Mouse (Mus musculus) CD4-positive, CD25-positive, alpha-beta regulatory T cell, adult 4 months (primary cell): ENCODE data around the gene Usp7. TPM values are rescaled to one million over a fixed set of nuclear protein-coding genes. Genes with fewer than 3 reads are reported as not detected.

Source experiments
- ATAC-seq: one replicate; pipeline ENCODE4 v1.8.0; 2017
- polyA plus RNA-seq, 2 experiments: library from polyadenylated mRNA; unstranded; fragments of 100-300 nt; shearing (Covaris generic); gene quantifications; one replicate each; pipeline ENCODE4 v1.2.1; 2017

The Usp7 gene
- polyA plus RNA-seq, 2 experiments from 2014 or later = 39.2 to 51.8 TPM

DNA sequence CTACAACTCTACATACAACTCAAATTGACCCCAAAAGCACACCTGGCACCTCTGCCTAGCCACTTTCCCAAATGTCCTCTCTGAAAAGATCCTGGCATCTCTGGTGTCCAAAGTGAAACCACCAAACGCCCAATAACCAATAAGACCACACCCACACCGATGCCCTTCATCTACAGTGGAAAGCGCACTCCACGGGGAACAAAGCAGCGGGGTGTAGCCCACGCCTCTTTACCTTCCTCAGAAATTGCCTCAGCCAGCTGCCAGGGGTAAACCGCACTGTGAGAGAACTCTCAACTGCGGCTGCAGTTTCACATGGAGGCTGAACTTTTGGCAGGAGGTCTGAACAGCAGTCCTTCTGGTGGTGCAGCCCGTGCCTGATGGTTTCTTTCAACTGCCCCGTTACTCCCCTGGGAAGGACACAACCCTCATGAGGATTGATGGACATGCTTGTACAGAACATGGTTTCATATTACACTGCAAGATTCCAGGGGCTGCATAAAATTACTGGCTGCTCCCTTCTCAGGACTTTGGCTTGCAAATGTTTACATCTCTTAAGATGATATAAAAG lies 76.5 kb downstream of the Usp7 start:
- ATAC-seq = no peak

DNA sequence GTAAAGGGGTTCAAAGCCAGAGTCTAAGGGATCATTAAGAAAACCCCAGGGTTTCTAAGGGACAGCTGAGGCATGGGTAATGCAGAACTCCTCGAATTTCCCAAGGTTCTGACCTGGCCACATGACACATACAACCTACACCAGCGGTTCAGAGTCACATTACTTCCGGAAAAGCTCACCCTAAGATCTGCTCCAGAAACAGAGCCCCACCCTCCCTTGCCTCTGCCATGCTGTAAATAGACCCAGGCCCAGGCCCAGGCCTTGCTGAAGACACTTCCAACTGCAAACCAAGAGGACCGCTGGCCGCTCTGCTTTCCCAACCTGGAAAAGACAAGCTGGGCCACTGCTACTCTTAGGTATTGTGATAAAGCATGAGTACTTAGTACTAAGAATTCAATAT lies 77.3 kb downstream of the Usp7 start:
- no peak for ATAC-seq

DNA sequence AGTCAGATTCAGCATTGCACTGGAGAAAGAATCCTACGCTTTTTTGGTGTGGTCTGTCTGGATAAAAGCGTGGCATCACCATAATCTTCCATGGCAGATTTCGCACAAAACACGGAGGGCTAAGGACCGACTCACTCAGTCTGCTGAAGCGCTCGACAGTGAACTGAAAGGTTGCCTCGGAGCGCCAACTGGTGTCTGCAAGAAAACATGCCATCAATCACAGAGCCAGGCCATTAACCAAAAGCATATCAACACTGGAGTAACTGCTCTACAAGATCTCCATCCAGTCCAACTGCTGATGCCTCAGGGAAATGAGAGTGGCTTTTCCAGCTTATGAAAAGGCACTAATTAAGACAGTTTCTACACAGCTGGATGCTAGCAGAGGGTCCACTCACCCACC lies 80.1 kb downstream of the Usp7 start:
- no peak for ATAC-seq

DNA sequence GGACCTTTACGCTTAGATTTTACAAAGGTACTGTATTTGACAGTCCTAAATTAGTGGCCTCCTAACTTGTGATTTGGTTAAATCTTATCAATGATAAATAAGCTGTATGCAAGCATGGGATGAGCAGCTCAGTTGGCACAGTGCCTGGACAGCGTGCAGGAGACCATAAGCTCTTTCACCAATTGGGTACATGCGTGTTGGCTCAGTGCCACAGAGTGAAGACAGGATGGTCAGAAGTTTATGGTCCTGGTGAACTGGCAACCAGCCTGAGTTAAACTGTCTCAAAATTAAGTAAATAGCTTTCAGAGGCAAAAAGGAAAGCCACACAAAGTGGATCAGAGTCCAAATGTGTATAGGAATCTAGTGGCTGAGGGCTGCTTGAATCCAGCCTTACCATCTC lies 91.5 kb downstream of the Usp7 start:
- no peak for ATAC-seq

DNA sequence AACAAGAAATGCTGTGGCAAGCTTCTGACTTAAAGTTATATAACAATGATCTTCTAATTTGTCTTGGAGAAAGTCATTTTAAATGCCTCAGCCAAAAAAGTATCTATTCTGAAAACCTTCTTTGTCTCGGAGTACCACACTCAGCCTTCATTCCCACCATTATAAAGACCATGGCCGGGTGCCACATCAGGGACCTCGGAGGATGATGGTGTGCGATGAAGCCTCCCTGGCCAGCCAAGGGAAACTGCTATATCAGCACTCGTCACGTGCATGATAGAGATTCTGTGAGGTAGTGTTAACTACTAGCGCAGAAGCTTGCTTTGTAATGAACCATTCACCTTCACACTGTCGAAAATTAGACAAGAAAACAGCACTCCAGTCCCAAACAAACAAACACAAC lies 92.6 kb downstream of the Usp7 start:
- no peak for ATAC-seq

DNA sequence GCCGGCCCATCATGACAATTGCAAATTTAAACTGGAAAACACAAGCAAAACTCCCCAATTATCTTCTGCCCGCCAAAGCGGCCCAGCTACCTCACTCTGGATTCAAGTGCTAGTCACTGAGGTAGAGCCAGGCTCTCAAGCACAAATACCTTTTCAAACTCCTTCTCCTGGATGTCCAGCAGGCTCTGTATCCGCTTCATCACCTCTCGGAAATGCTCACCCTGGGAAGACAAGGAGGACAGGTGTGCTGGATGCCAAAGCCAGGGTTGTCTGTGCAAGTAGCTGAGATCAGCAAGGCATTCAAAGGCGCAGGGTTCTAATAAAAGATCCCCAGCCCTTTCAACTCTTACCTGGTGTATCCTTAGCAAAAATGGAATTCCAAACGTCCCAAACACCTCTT lies 100.9 kb downstream of the Usp7 start:
- ATAC-seq = no peak

DNA sequence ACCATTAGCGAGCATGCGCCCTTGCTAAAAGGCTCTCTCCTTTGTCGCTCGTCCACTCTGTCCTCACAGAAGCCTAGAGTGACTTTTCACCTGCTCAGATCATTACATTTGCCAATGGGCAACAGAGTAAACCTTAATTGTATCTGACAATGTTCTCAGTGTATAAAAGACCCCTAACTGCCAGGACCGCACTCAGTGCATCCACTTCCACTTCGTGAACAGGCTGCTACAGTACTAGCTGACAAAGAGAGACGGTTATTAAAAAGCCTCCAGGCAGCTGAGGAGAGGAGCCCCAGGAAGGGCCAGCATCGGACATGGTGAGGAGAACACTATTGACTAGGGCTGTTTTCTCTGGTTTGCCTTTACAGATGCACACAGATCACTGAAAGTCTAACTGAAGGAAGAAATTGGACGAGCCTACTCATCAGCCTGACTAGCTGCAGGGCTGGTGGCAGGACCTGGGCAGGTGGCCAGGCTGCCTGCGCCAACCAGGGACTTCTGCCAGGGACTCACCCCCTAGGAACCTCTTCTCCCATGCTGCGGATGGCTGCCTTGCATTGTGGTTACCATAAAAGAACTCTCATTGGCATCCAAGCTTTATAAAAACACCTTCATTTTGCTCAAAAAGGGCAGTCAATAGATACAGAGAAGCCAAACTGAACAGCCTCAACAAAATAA lies 102.0 kb downstream of the Usp7 start:
- no peak for ATAC-seq

DNA sequence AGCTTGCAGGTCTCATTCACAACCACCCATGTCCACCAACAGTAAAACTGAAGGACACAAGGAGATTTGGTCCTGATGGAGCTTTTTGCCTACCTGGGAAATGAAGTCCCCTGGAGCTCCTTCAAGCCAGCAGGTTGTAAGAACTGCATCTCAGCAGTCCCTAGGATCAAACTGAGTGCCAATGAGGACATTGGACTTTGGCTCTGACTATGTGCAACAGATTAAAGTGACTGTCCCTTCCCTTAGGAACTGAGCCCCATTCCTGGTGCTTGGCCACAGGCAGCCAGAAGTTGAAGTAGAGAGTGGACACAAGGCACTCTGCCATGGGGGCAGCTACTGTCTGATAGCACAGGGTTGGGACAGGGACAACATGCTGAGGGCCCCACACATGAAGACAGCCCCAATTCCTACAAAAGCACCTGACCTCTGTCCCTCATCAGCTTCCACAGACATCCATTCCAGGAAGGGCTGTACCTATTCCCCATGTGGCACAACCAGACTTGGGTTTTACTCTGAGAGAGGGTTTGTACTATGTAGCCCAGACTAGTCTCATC lies 104.5 kb downstream of the Usp7 start:
- no peak for ATAC-seq

DNA sequence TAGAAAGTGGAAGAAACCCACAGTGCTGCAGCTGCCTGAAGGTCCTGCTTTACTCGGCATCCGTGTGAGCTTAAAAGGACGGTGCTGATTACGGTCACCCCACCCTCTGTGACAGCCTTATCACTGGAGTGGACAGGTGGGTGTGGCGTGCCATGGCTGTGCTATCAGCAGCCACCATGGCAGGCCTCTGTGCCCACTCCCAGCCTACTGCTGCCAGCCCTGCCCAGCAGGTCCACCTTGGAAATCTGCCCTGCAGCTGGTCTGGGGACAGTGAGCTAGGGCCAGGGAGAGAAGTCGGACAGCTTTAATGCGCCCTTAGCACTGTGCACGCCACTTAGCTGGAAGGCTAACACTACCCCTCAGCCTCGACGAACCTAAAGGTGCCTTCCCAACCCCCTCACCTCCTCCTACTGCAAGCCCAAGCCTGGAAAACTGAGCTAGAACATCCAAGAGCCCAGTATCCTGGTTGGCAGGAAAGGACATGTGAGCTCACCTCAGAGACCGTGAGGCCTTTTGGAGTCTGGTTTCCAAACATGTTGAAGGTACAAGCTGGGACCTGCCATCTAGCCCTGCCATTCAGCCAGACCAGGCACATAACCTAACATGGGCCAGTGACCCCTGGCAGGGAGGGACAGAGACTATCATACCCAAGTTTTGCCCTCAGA lies 105.1 kb downstream of the Usp7 start:
- ATAC-seq = no peak

DNA sequence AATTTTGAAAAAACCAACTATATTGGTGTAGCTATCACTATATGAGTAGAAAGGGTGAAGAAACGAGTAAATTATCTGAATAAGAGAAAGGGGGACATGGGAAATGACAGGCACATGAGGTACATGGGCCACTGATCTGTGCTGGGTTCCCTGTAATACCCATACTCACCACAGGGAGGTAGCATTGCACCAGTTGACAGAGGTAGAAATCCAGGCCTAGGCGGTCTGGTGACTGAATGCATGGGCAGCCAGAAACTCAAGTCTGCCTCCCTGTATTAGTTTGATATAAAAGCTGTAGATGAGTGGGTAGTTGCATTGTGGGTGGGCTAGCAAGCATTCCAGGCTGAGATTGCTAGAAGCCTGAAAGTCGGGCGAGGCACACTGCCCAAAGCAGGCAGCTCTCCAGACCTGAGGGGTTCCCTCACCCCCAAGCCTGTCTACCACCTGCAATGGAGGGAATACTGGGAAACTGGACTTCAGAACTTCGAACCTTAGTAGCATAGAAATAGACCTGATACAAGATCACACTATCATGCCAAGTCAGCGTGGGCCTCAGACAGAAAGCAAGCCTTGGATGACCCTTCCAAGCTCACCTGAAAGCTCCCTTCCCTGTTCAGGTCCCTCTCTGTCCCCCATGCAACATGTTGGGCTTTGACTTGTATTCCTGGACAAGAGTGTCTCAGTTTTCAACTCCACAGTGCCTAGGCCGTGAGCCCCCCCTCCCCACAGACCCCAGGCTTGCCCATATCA lies 105.8 kb downstream of the Usp7 start:
- peak; percentile 88 for ATAC-seq

DNA sequence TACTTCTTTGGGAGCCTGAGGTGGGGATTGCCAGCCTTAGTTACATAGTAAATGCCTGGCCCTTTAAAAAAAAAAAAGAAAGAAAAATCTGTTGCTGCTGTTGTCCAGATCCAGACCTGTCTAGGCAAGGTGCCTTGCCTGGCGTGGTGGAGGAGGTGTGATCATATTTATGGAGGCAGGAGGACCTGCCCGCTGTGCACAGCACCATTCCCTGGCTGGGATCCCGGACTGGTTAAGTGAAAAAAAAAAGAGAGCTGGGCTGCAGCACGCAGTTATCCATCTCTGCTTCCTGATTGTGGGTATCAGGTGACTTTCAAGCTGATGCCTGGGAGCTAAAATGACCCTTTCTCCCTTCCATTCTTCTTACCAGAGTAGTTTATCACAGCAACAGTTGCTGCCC lies 107.0 kb downstream of the Usp7 start:
- no peak for ATAC-seq

DNA sequence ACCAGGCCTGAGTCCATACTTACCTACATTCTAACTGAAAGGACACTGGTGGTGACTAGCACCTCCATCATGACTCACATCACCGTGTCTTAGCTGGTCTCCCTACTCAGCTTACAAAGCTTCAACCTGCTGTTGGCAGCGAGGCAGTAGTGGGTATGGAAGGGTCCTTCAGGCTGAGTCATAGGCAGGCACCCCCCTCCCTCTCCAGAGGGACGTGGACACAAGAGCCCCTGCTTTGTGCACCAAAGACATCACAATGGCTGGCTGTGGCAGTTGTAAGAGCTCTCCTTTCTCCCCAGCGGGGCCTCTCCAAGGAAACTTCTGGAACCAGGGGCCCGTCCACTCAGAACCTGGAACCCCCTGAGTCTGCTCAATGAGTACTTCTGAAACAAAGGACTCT lies 111.6 kb downstream of the Usp7 start, which contains the start of gene Gm5767:
Gene Gm5767 (plus strand): TSS at position 301 of the 400 bp plus-strand sequence.
- ATAC-seq = no peak

DNA sequence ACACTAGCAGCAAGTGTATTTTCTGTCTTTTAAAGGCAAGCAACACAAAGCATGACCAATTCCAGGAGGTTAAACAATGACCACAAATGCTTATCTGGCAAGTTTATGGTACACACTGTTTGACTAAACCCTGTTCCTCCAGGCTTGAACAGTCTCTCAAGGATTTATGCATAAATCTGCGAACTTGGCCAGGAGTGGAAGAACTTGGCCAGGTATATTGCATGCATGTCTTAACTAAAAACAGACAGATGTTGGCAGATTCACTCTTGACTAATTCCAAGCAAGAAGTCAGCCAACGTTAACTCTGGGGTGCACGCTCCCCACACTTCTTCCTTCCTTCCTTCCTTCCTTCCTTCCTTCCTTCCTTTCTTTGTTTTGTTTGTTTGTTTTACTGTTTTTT lies 112.3 kb downstream of the Usp7 start:
- ATAC-seq = no peak

DNA sequence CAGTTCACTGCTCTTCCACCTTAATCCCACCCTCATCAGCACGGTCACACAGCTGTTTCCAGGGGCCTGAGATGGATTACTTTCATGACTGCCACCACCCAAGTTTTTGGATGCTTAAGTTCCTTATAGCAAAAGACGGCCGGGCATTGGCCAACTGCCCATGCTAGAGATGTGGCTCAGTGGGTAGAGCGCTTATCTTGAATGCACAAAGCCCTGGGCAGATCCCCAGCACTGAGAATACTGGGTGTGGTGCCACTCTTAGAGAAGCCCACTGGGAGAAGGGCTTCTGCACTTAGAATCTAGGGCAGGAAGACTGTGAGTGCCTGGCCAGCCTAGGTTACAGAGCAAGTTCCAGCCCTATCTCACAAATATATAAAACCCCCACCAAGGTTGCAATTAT lies 113.4 kb downstream of the Usp7 start:
- ATAC-seq = no peak

DNA sequence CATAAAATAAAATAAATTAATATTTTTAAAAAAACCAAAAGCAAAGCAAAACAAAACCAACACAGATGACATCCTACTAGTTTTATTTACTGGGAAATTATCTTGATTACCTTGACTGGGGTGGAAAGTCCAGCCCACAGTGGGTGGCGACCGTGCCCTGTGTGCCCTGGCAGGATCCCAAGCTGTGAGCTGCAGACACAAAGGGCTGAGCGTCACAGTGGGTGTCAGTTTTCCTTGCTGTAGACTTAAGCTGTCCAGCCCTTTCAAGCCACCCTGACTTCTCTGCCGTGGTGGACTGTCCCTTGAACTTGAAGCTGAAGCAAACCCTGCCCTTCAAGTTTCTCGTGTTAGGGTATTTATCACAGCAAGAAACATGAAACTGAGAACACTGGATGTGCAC lies 114.1 kb downstream of the Usp7 start:
- ATAC-seq = no peak

DNA sequence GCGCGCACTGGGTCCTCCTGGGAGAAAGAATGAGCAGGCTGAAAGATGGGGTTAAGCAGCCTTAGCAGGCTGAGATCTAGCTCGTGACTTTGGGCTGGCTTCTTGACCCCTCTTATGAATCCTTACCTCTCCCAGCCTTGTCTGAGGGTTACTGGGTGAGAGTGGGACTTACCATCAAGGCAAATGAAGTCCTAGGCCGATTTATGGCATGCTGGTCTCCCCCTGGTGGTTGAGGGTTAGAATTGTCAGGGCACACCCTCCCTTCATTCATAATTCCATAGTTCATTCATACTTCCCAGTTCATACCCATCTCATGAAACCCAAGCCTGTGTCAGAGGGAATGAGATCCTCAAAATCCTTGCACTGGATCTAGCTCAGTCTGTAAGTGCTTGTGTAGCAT lies 115.3 kb downstream of the Usp7 start:
- ATAC-seq = peak; percentile 32

DNA sequence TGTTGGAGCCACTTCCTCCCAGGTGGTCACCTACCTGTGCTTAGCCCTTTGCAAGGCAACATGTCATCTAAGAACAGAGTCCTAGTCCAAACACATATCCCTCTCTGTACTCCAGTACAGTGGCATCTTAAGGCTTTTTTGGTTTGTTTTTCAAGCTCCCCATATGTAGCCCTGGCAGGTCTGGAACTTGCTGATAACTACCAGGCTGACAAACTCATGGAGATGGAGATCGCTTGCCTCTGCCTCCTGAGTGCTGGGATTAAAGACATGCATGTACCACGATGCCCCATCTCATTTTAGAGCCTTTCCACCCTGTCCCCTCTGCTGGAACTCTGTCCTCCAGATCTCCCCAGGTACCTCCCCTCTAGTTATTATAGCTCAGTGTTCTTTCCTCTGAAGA lies 115.9 kb downstream of the Usp7 start:
- ATAC-seq = no peak

DNA sequence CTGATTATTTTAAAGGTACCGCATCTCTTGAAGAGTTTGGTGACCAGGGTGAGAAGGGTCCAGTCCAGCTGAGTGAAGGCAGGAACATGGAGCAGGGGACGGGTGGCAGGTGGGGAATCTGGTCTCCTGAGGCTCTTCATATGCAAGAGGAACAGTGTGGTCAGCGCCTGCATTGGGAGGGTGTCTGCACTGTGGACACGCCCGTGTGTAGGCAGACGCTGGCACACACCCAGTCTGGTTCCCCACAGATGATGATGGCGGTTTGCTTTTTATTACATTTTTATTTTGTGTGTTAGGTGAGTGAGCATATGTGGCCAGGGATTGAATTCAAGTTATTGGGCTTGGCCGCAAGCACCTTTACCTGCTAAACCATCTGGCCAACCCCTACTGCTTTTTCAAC lies 116.5 kb downstream of the Usp7 start:
- no peak for ATAC-seq

DNA sequence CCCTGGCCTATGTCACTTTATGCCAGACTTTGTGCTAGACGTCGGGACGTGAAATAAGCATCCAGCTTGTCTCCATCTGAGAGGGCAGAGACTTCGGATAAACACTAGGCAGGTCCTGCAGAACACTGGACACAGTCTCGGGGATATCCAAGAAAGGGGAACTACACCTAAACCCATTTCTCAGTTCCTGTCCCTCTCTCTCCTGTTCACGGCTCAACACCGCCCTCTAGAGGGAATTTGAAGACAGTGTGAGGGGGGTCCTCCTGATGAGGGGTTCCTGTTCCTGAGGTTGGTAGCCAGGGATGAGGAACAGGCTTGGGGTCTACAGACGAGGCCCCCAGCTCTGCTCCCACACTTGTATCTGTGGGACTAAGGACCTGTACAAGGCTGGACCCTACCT lies 117.9 kb downstream of the Usp7 start:
- ATAC-seq = peak; percentile 37

DNA sequence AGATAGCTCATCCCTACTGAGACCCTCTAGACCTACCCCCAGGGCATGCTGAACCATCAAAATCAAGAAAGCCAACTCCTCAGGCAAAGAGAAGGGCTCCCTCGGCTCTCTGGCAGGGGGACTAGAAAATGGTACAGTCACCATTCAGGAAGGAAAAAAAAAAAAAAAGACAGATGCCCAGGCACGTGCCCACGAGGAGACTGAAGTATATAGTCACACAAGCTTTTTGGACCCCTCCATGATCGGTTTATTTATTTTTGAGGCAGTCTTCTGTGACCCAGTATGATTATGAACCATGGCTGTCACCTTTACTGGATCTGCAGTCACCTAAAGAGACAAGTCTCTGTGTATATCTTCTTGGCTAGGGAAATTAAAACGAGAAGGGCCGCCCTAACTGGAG lies 118.8 kb downstream of the Usp7 start:
- ATAC-seq = no peak

DNA sequence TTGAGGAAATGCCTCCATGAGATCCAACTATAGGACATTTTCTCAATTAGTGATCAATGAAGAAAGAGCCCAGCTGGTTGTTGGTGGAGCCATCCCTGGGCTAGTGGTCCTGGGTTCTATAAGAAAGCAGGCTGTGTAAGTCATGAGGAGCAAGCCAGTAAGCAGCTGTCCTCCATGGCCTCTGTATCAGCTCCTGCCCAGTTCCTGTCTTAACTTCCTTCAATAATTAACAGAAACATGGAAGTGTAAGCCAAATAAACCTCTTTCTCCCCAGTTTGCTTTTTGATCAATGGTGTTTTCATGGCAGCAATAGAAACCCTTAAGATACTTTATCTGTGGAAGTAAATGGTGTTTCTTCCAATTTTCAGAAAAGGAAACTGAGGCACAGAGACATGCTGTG lies 119.3 kb downstream of the Usp7 start:
- no peak for ATAC-seq

DNA sequence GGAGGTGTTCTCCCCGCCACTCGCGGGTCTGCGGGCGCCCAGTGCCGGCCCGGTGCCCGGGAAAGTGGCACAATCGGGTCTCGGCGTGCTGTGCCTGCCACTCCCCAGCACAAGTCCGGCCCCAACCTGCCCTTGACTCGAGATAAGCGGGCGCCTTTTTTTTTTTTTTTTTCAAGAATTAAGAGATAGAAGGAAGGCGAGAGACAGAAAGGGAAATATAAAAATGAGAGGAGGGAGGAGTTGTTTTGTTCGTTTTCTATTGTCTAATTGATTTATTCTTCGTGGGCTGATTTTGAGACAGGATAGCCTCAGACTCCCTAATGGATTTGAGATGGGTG lies 119.8 kb downstream of the Usp7 start:
- ATAC-seq = no peak

DNA sequence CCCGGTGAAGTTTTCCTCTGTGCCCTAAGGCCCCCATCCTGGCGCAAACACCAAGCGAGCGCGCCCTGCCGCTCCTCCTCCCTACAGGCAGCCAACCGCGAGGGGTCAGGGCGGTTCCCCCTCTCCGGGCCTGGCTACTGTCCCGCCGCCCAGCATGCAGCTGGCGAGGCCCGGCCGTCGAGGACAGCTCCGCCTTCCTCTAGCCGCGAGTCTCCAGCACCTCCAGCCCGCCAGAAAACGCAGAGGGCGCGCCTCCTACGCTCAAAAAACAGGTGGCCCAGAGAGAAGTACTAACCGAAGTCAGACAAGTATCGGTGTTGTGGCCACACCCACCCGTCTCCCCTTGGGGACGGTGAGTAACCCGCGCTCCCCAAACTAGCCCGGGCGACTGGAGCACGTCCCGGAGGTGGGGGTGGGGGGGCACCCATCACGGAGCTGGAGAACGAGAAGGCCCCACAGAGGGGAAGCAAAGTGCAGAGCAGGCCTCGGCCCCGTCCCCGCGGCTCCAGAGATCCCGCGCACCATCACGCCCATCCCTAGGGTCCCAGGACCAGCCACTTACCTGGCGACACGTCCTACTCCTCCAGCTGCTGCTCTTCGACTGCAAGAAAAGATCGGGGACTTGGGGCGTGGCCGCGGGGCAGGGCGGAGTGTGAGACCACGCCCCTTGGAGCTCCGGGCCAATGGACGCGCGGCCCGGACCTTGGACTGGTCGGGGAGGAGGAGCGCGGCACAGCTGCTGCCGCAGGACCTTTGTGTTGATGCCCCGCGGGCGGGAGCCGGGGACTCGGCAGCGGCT lies 120.4 kb downstream of the Usp7 start, which contains the start of gene Carhsp1:
Gene Carhsp1 (minus strand): TSS at position 605 of the 799 bp plus-strand sequence.
- peak; percentile 85 for ATAC-seq
